Mouse (Mus musculus) stomach, embryonic 14.5 days (tissue): Measurements from ENCODE around the gene Aamp. TPM values are rescaled to one million over a fixed set of nuclear protein-coding genes. Genes with fewer than 3 reads are reported as not detected.

Experiments
- ATAC-seq: fragments of 200-750 bp; cut with Nextera tagmentation; 2 replicates; pipeline ENCODE4 v1.8.0; 2017; ENCODE audit warnings: low read depth, moderate TSS enrichment; ENCODE audit not compliant: insufficient number of reproducible peaks, insufficient read depth, low FRiP score
- H3K27ac ChIP-seq: fragments of 300-500 bp; sonication (generic); 2 replicates; pipeline ENCODE4 v1.5.1; 2014; ENCODE audit warnings: mild to moderate bottlenecking, low read length, moderate library complexity, mixed read lengths
- H3K27me3 ChIP-seq: fragments of 300-500 bp; sonication (generic); 2 replicates; pipeline ENCODE4 v1.6.1; 2014; ENCODE audit warnings: low read length, control low read depth, mixed read lengths; ENCODE audit not compliant: control insufficient read depth, insufficient read depth
- H3K36me3 ChIP-seq: fragments of 300-500 bp; sonication (generic); 2 replicates; pipeline ENCODE4 v1.6.1; 2014; ENCODE audit warnings: mild to moderate bottlenecking, control low read depth, low read length, moderate library complexity, mixed read lengths; ENCODE audit not compliant: control insufficient read depth, insufficient read depth
- H3K4me1 ChIP-seq: fragments of 300-500 bp; sonication (generic); 2 replicates; pipeline ENCODE4 v1.6.1; 2014; ENCODE audit warnings: low read length, control low read depth, mixed read lengths; ENCODE audit not compliant: control insufficient read depth, insufficient read depth
- H3K4me2 ChIP-seq: fragments of 300-500 bp; sonication (generic); replicated peaks from 2 replicates; pipeline ENCODE4 v1.6.1; 2014; ENCODE audit warnings: low read depth, low read length, control low read depth
- H3K4me3 ChIP-seq: fragments of 300-500 bp; sonication (generic); 2 replicates; pipeline ENCODE4 v1.5.1; 2014; ENCODE audit warnings: low read depth, low read length, control low read depth
- H3K9ac ChIP-seq: fragments of 300-500 bp; sonication (generic); replicated peaks from 2 replicates; pipeline ENCODE4 v1.6.1; 2014; ENCODE audit warnings: low read depth, mild to moderate bottlenecking, control low read depth, low read length, moderate library complexity, mixed read lengths
- H3K9me3 ChIP-seq: fragments of 300-500 bp; sonication (generic); 2 replicates; pipeline ENCODE4 v1.6.1; 2016; ENCODE audit warnings: low read depth, low read length, control low read depth; ENCODE audit not compliant: control insufficient read depth
- WGBS: fragments of 180-500 bp; shearing (Covaris S2); extraction: QIAGEN DNeasy Blood & Tissue Kit; methylation state at CpG from one replicate; pipeline ENCODE4 v1.1.7; 2014; 5-methylcytosine and 5-hydroxymethylcytosine counted together
- polyA plus RNA-seq: library from polyadenylated mRNA; unstranded; fragments of >200 nt; fragmentation: Nextera tagmentation; extraction: Ambion mirVana; gene quantifications from 2 replicates; pipeline ENCODE4 v1.2.1, GENCODE M21; 2014

Aamp gene
- polyA plus RNA-seq, 1 experiment from 2014 or later: 261 TPM

DNA sequence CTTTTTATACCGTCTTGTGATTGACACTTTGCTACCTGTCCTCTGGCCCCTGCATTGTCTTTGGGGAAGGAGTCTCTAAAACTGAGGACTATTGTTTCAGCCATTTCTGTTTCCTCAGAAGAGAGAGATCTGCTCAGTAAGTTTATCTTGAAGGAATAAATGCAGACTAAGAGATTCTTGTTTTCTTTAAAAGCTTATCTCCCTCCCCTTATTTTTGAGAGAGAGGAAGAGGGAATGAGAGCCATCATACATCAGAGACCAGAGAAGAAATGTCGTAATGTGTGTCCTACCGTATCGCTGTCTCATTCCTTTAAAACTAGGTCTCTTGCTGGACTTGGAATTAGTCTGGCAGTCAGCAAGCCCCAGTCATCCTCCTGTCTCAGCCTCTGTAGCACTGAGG, 43.7 kb downstream of the Aamp start:
- no peak overlapping the region for H3K4me3 ChIP-seq
- H3K9ac ChIP-seq: no peak overlapping the region
- ATAC-seq: no peak
- 63% methylated on average over 4 of the region's 4 CpGs for WGBS
- H3K36me3 ChIP-seq: no peaks in the 10 kb centered on the region
- H3K4me1 ChIP-seq: peaks cover 34% of the 10 kb centered on the region
- no peaks in the 10 kb centered on the region for H3K9me3 ChIP-seq
- no peaks in the 10 kb centered on the region for H3K27me3 ChIP-seq
- peak overlapping the region; percentile 64 for H3K27ac ChIP-seq
- H3K4me2 ChIP-seq: peak overlapping the region; percentile 15; the same call in 1 of the 2 replicates

DNA sequence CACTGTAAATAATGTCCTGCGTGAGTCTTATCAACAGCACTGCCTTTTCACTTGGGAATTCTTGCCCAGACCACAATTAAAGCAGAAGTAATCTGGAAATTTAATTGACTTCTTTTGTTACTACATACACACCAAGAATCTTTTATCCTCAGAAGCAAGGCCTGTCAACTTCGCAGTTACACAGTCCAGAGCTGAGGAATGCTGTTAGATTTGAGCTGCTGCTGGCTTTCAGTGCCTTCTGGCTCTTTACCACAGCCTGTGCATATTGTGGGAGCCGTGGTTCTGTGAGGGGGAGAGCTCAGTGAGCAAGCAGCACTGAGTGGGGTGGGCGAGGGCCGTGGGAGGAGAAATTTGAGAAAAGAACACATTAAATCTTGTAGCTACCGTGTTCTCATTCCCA, 44.2 kb downstream of the Aamp start:
- no peaks in the 10 kb centered on the region for H3K9me3 ChIP-seq
- H3K36me3 ChIP-seq: no peaks in the 10 kb centered on the region
- H3K27me3 ChIP-seq: no peaks in the 10 kb centered on the region
- no peak overlapping the region for H3K4me3 ChIP-seq
- 27% methylated on average over 6 of the region's 6 CpGs for WGBS
- no peak for ATAC-seq
- H3K4me2 ChIP-seq: peak overlapping the region; percentile 15; the same call in 1 of the 2 replicates
- peak overlapping the region; percentile 64 for H3K27ac ChIP-seq
- peaks cover 34% of the 10 kb centered on the region for H3K4me1 ChIP-seq
- H3K9ac ChIP-seq: no peak overlapping the region

DNA sequence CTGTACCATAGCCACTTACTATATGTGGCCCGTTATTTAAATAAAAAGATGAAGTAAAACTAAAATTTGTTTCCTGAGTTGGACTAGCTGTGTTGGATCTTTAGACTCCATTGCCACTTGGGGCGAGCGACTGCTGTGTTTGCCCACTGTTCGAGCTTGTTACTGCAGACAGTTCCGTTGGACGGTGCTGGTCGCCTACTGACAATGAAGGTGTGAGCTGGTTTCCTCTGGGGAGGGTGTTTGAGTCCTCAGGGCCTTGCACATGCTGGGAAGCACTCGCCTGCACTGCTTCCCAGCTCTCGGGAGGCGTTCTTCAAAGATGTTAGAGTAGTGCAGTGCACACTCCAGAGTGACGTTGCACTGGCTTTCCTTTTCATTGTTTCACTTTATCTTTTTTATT, 44.9 kb downstream of the Aamp start:
- H3K27ac ChIP-seq: peak overlapping the region; percentile 64; the same call in 1 of the 2 replicates
- ATAC-seq: no peak
- no peaks in the 10 kb centered on the region for H3K36me3 ChIP-seq
- peak overlapping the region; percentile 79 for H3K4me2 ChIP-seq
- 48% methylated on average over 11 of the region's 11 CpGs for WGBS
- H3K27me3 ChIP-seq: no peaks in the 10 kb centered on the region
- H3K4me1 ChIP-seq: peaks cover 34% of the 10 kb centered on the region
- H3K4me3 ChIP-seq: no peak overlapping the region
- no peaks in the 10 kb centered on the region for H3K9me3 ChIP-seq
- H3K9ac ChIP-seq: no peak overlapping the region

DNA sequence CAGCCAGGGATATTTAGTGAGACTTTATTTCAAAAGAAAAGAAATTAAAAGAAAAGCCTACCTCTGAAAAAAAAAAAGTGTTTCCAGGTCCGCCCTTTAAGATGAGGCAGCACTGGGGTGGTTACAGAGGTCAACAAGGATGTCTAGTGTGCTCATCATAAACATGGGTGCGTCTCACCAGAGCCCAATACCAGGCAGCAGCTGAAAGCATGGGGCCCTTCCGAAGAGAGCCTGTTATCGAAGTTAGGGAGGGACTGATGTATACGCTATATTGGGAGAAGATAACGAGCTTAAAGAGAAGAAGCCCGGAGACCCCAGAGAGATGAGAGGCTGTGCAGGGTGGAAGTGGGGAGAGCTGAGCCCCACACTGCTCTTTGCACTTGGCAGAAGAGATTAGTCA, 45.4 kb downstream of the Aamp start:
- 37% methylated on average over 7 of the region's 7 CpGs for WGBS
- Histone ChIP-seq H3K9me3 (no peaks in the 10 kb centered on the region), H3K4me3 (no peak overlapping the region), H3K9ac (peak overlapping the region; percentile 18; the same call in 1 of the 2 replicates), H3K27me3 (no peaks in the 10 kb centered on the region), H3K4me1 (peaks cover 32% of the 10 kb centered on the region), H3K4me2 (peak overlapping the region; percentile 79), H3K36me3 (no peaks in the 10 kb centered on the region), H3K27ac (peak overlapping the region; percentile 64; the same call in 1 of the 2 replicates)
- ATAC-seq: no peak

DNA sequence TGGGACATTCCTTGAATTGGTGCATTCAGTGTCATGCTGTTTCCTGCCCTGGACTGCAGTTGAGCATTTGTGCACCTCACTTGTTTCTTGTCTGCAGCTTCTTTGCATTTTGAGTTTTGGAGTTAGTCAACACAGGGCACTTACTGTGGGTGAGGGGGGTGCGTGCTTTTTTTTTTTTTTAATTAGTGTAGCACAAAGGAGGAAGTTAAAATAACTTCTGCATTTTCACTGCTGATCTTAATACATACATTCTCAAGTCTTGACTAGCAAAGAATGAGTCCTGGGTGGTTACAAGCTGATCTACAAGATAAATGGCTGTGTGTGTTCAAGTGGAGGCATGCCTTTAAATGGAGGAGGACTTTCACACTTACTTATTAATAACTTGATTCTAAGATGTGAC, 46.4 kb downstream of the Aamp start:
- ATAC-seq: no peak
- 59% methylated on average over 1 of the region's 1 CpGs for WGBS
- peak overlapping the region; percentile 30; the same call in 1 of the 2 replicates for H3K27ac ChIP-seq

DNA sequence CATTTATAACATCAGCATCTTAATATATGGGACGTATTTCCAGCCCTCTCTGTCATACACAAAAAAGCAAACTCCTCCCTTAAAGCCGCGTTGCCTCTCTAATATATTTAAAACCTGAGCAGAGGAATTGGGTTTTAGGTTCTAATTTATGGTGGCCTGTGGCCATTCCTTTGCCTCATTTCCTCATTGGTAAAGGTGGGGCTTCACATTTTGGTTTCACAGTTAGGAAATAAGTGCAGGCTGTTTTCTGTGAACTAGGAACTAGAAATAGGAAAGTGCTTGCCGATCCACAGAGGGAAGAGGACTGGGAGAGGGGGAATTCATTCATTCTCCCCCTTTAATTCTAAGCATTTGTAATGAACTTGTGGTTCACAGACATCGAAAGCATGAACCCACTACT, 46.9 kb downstream of the Aamp start:
- no peak for ATAC-seq
- peak overlapping the region; percentile 76 for H3K27ac ChIP-seq

More for the DNA sequence above, 46.4 kb downstream of the Aamp start:
- H3K9me3 ChIP-seq: no peaks in the 10 kb centered on the region
- H3K4me1 ChIP-seq: peaks cover 28% of the 10 kb centered on the region
- H3K4me3 ChIP-seq: peak overlapping the region; percentile 76
- no peaks in the 10 kb centered on the region for H3K36me3 ChIP-seq
- H3K27me3 ChIP-seq: no peaks in the 10 kb centered on the region
- H3K9ac ChIP-seq: peak overlapping the region; percentile 94
- peak overlapping the region; percentile 79 for H3K4me2 ChIP-seq

DNA sequence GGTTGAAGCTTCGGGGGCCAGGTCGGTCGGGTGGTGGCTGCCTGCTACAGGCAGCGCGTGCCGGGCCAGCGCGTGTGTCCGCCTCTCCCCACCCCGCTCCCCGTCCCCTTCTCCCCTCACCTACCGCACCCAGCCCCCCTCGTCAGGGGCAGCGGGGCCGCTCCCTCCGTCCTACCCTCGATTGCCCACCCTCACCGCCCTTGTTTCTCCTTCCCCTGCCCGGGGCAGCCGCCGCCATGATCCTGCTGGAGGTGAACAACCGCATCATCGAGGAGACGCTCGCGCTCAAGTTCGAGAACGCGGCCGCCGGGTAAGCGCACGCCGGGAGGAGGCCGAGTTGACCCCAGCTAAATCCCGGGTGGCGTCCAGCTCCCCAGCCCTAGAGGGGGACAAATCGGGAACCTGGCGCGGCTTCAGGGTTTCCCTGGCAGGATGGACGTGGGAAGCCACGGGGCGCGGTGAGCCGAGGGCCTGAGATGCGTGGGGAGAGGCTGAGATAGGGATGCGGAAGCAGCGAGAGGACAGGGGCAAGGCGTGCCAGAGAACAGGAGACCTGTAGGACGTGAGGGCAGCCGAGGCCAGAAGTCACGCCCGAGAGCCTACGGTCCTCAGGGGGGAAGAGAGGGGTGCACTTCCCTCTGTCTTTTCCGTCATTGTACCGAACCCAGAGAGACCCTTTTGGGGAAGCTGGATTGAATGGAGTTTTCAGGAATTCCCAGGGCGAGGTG, 47.8 kb downstream of the Aamp start:
- Histone ChIP-seq H3K9me3 (no peaks in the 10 kb centered on the region), H3K4me1 (peaks cover 28% of the 10 kb centered on the region), H3K4me3 (peak overlapping the region; percentile 76), H3K27me3 (no peaks in the 10 kb centered on the region), H3K4me2 (peak overlapping the region; percentile 79), H3K9ac (peak overlapping the region; percentile 94), H3K36me3 (no peaks in the 10 kb centered on the region), H3K27ac (peak overlapping the region; percentile 76)
- ATAC-seq: peak; percentile 61; the same call in 1 of the 2 replicates
- under 1% methylated on average over 55 of the region's 57 CpGs for WGBS

More for the DNA sequence above, 46.9 kb downstream of the Aamp start:
- Histone ChIP-seq H3K27me3 (no peaks in the 10 kb centered on the region), H3K4me1 (peaks cover 28% of the 10 kb centered on the region), H3K36me3 (no peaks in the 10 kb centered on the region), H3K4me3 (peak overlapping the region; percentile 76), H3K9me3 (no peaks in the 10 kb centered on the region), H3K4me2 (peak overlapping the region; percentile 79), H3K9ac (peak overlapping the region; percentile 94)
- WGBS: 31% methylated on average over 5 of the region's 5 CpGs

DNA sequence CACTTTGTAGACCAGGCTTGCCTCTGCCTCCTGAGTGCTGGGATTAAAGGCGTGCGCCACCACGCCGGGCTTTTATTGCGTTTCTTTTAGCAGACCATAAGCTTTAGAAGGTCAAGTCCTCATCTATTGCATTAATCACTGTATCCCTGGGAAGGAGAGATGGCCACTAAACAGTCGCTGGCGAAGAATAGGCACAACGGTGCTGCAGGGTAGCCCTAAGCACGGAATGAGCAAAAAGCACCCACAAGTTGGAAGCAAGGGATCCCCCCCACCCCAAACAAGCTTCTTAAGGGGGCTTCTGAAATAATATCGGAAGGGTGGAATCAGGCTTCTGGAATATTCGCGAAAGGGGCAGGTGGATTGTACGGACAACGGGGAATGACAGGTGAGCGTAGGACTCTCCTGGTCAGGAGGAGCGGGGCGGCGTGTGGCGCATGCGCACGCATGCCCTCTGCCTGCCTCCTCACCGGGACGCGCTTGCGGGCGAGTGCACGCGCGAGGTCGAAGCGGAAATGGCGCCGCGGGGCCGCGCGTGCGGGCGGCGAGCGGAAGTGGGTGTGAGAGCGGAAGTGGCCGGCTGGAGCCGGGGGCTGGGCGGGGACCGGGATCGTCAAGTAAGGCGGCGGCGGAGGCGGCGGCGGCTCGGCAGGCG, 48.5 kb downstream of the Aamp start, which contains the start of gene Arpc2:
TSS of gene Arpc2 (plus strand) at position 147 of the 652 bp plus-strand sequence.
- no peaks in the 10 kb centered on the region for H3K9me3 ChIP-seq
- H3K4me1 ChIP-seq: peaks cover 28% of the 10 kb centered on the region
- peak within 1 kb of the TSS; percentile 76 for H3K4me3 ChIP-seq
- H3K36me3 ChIP-seq: no peaks in the 10 kb centered on the region
- peak within 1 kb of the TSS; percentile 94 for H3K9ac ChIP-seq
- H3K27ac ChIP-seq: peak within 1 kb of the TSS; percentile 76
- ATAC-seq: peak; percentile 91
- no peaks in the 10 kb centered on the region for H3K27me3 ChIP-seq
- peak within 1 kb of the TSS; percentile 79 for H3K4me2 ChIP-seq
- WGBS: 2% methylated on average over 43 of the region's 55 CpGs
